Mouse (Mus musculus): ENCODE measurements around the gene Svs4. TPM values are rescaled to one million over a fixed set of nuclear protein-coding genes. Genes with fewer than 3 reads are reported as not detected.
"Not testable (repeated sequence)": the region's sequence is repeated elsewhere in the genome, so short reads cannot be mapped to it uniquely, and the experiment has no call there.

Gene Svs4
- not detected in 2 replicates for polyA plus RNA-seq (2012; ENCODE audit: insufficient read depth, insufficient read length, low replicate concordance, missing spikeins)

GRCm38 (mm10) chr2:164278359-164278758 lies at the start of gene Svs4:
TSS of gene Svs4 (minus strand) at chr2:164278459.
- Histone ChIP-seq H3K4me3 (ENCODE audit: insufficient read depth, low read depth, low read length) (no peak within 1 kb of the TSS), H3K27ac (ENCODE audit: insufficient read depth, low read depth, low read length) (no peak within 1 kb of the TSS), H3K4me1 (ENCODE audit: control insufficient read depth, insufficient read depth, low read length) (no peaks in the 10 kb centered on the region)
- TF ChIP-seq CTCF (IDR thresholded peaks at IDR 0.05; ENCODE audit: insufficient read depth, low read depth, low read length) (no peak), POLR2A (IDR thresholded peaks at IDR 0.05; ENCODE audit: insufficient read depth, low read depth, low read length) (no peak)
- 91% methylated on average over 4 of the region's 4 CpGs for WGBS

- Histone ChIP-seq H3K4me3 (ENCODE audit: insufficient read depth, low read depth, low read length) (no peak overlapping the region), H3K27ac (ENCODE audit: insufficient read depth, low read depth, low read length) (no peak overlapping the region), H3K4me1 (ENCODE audit: control insufficient read depth, insufficient read depth, low read length) (no peaks in the 10 kb centered on the region)
- 90% methylated on average over 6 of the region's 6 CpGs for WGBS
- no peak for TF ChIP-seq POLR2A (IDR thresholded peaks at IDR 0.05; ENCODE audit: insufficient read depth, low read depth, low read length)
- TF ChIP-seq CTCF (IDR thresholded peaks at IDR 0.05; ENCODE audit: insufficient read depth, low read depth, low read length), result no peak
Measured at GRCm38 (mm10) chr2:164320983-164321382, 42.7 kb upstream of the Svs4 start.

- H3K4me3 ChIP-seq (ENCODE audit: insufficient read depth, low read depth, low read length); H3K27ac ChIP-seq (ENCODE audit: insufficient read depth, low read depth, low read length); H3K4me1 ChIP-seq (ENCODE audit: control insufficient read depth, insufficient read depth, low read length): not testable (repeated sequence)
- 59% methylated on average over 1 of the region's 1 CpGs for whole genome bisulfite sequencing
Measured at GRCm38 (mm10) chr2:164316451-164316850, 38.2 kb upstream of the Svs4 start, which contains the start of gene Svs6. TSS of gene Svs6 (plus strand) at chr2:164316751.

GRCm38 (mm10) chr2:164315460-164315859 lies 37.2 kb upstream of the Svs4 start:
- not testable (repeated sequence) for H3K4me1 ChIP-seq (ENCODE audit: control insufficient read depth, insufficient read depth, low read length); H3K4me3 ChIP-seq (ENCODE audit: insufficient read depth, low read depth, low read length); H3K27ac ChIP-seq (ENCODE audit: insufficient read depth, low read depth, low read length)

GRCm38 (mm10) chr2:164312599-164312998 lies 34.3 kb upstream of the Svs4 start:
- Histone ChIP-seq H3K27ac (ENCODE audit: insufficient read depth, low read depth, low read length) (no peak overlapping the region), H3K4me3 (ENCODE audit: insufficient read depth, low read depth, low read length) (no peak overlapping the region), H3K4me1 (ENCODE audit: control insufficient read depth, insufficient read depth, low read length) (no peaks in the 10 kb centered on the region)
- WGBS, result 86% methylated on average over 5 of the region's 5 CpGs
- no peak for TF ChIP-seq POLR2A (IDR thresholded peaks at IDR 0.05; ENCODE audit: insufficient read depth, low read depth, low read length)
- no peak for TF ChIP-seq CTCF (IDR thresholded peaks at IDR 0.05; ENCODE audit: insufficient read depth, low read depth, low read length)

GRCm38 (mm10) chr2:164288968-164289367 lies 10.7 kb upstream of the Svs4 start, which contains the start of gene Svs3a:
TSS of gene Svs3a (plus strand) at chr2:164289268.
- H3K27ac ChIP-seq (ENCODE audit: insufficient read depth, low read depth, low read length); H3K4me1 ChIP-seq (ENCODE audit: control insufficient read depth, insufficient read depth, low read length); H3K4me3 ChIP-seq (ENCODE audit: insufficient read depth, low read depth, low read length): not testable (repeated sequence)
- 82% methylated on average over 1 of the region's 1 CpGs for WGBS

- not testable (repeated sequence) for H3K27ac ChIP-seq (ENCODE audit: insufficient read depth, low read depth, low read length); H3K4me1 ChIP-seq (ENCODE audit: control insufficient read depth, insufficient read depth, low read length); H3K4me3 ChIP-seq (ENCODE audit: insufficient read depth, low read depth, low read length)
- 82% methylated on average over 1 of the region's 1 CpGs for WGBS
Measured at GRCm38 (mm10) chr2:164256540-164256939, 21.7 kb downstream of the Svs4 start, which contains the start of gene Svs3b. TSS of gene Svs3b (minus strand) at chr2:164256640.

- no peak within 1 kb of the TSS for H3K27ac ChIP-seq (ENCODE audit: insufficient read depth, low read depth, low read length)
- TF ChIP-seq CTCF (IDR thresholded peaks at IDR 0.05; ENCODE audit: insufficient read depth, low read depth, low read length) (no peak), POLR2A (IDR thresholded peaks at IDR 0.05; ENCODE audit: insufficient read depth, low read depth, low read length) (no peak)
- 90% methylated on average over 3 of the region's 3 CpGs for WGBS
- no peaks in the 10 kb centered on the region for H3K4me1 ChIP-seq (ENCODE audit: control insufficient read depth, insufficient read depth, low read length)
- no peak within 1 kb of the TSS for H3K4me3 ChIP-seq (ENCODE audit: insufficient read depth, low read depth, low read length)
Measured at GRCm38 (mm10) chr2:164238366-164238765, 39.9 kb downstream of the Svs4 start, which contains the start of gene Svs2. TSS of gene Svs2 (minus strand) at chr2:164238466.

GRCm38 (mm10) chr2:164232671-164233070 lies 45.6 kb downstream of the Svs4 start:
- H3K27ac ChIP-seq (ENCODE audit: insufficient read depth, low read depth, low read length), result no peak overlapping the region
- no peak for TF ChIP-seq POLR2A (IDR thresholded peaks at IDR 0.05; ENCODE audit: insufficient read depth, low read depth, low read length)
- 92% methylated on average over 8 of the region's 8 CpGs for WGBS
- no peak overlapping the region for H3K4me3 ChIP-seq (ENCODE audit: insufficient read depth, low read depth, low read length)
- no peaks in the 10 kb centered on the region for H3K4me1 ChIP-seq (ENCODE audit: control insufficient read depth, insufficient read depth, low read length)

- H3K27ac ChIP-seq (ENCODE audit: insufficient read depth, low read depth, low read length), result no peak overlapping the region
- 70% methylated on average over 8 of the region's 8 CpGs for WGBS
- H3K4me3 ChIP-seq (ENCODE audit: insufficient read depth, low read depth, low read length), result no peak overlapping the region
- no peak for TF ChIP-seq POLR2A (IDR thresholded peaks at IDR 0.05; ENCODE audit: insufficient read depth, low read depth, low read length)
- TF ChIP-seq CTCF (IDR thresholded peaks at IDR 0.05; ENCODE audit: insufficient read depth, low read depth, low read length), result no peak
- no peaks in the 10 kb centered on the region for H3K4me1 ChIP-seq (ENCODE audit: control insufficient read depth, insufficient read depth, low read length)
Measured at GRCm38 (mm10) chr2:164228361-164229070, 49.7 kb downstream of the Svs4 start.

Other genes with a start within 250 kb of the Svs4 start
- 150 TPM in 1 of 2 replicates, not detected in the other for gene Stk4, start 208.1 kb downstream of the Svs4 start, polyA plus RNA-seq (2012; ENCODE audit: insufficient read depth, insufficient read length, low replicate concordance, missing spikeins)
- not detected in 2 replicates for gene Tomm34, start 207.3 kb downstream of the Svs4 start, polyA plus RNA-seq (2012; ENCODE audit: insufficient read depth, insufficient read length, low replicate concordance, missing spikeins)
- not detected in 2 replicates for gene Kcns1, start 107.3 kb downstream of the Svs4 start, polyA plus RNA-seq (2012; ENCODE audit: insufficient read depth, insufficient read length, low replicate concordance, missing spikeins)
- gene Wfdc5, start 95.7 kb downstream of the Svs4 start, polyA plus RNA-seq (2012; ENCODE audit: insufficient read depth, insufficient read length, low replicate concordance, missing spikeins), result not detected in 2 replicates
- gene Wfdc12, start 87.9 kb downstream of the Svs4 start, polyA plus RNA-seq (2012; ENCODE audit: insufficient read depth, insufficient read length, low replicate concordance, missing spikeins), result not detected in 2 replicates
- not detected in 2 replicates for gene Wfdc15a, start 78.3 kb downstream of the Svs4 start, polyA plus RNA-seq (2012; ENCODE audit: insufficient read depth, insufficient read length, low replicate concordance, missing spikeins)
- not detected in 2 replicates for gene Wfdc15b, start 56.8 kb downstream of the Svs4 start, polyA plus RNA-seq (2012; ENCODE audit: insufficient read depth, insufficient read length, low replicate concordance, missing spikeins)
- not detected in 2 replicates for gene Svs2, start 40.0 kb downstream of the Svs4 start, polyA plus RNA-seq (2012; ENCODE audit: insufficient read depth, insufficient read length, low replicate concordance, missing spikeins)
- not detected in 2 replicates for gene Svs3b, start 21.8 kb downstream of the Svs4 start, polyA plus RNA-seq (2012; ENCODE audit: insufficient read depth, insufficient read length, low replicate concordance, missing spikeins)
- gene Svs3a, start 10.8 kb upstream of the Svs4 start, polyA plus RNA-seq (2012; ENCODE audit: insufficient read depth, insufficient read length, low replicate concordance, missing spikeins), result not detected in 2 replicates
- gene Svs6, start 38.3 kb upstream of the Svs4 start, polyA plus RNA-seq (2012; ENCODE audit: insufficient read depth, insufficient read length, low replicate concordance, missing spikeins), result not detected in 2 replicates
- not detected in 2 replicates for gene Svs5, start 54.3 kb upstream of the Svs4 start, polyA plus RNA-seq (2012; ENCODE audit: insufficient read depth, insufficient read length, low replicate concordance, missing spikeins)
- not detected in 2 replicates for gene Slpi, start 110.6 kb upstream of the Svs4 start, polyA plus RNA-seq (2012; ENCODE audit: insufficient read depth, insufficient read length, low replicate concordance, missing spikeins)
- not detected in 2 replicates for gene Rbpjl, start 124.7 kb upstream of the Svs4 start, polyA plus RNA-seq (2012; ENCODE audit: insufficient read depth, insufficient read length, low replicate concordance, missing spikeins)
- not detected in 2 replicates for gene Matn4, start 126.7 kb upstream of the Svs4 start, polyA plus RNA-seq (2012; ENCODE audit: insufficient read depth, insufficient read length, low replicate concordance, missing spikeins)
- 124 TPM in 1 of 2 replicates, not detected in the other for gene Sdc4, start 165.4 kb upstream of the Svs4 start, polyA plus RNA-seq (2012; ENCODE audit: insufficient read depth, insufficient read length, low replicate concordance, missing spikeins)
- gene Sys1, start 178.5 kb upstream of the Svs4 start, polyA plus RNA-seq (2012; ENCODE audit: insufficient read depth, insufficient read length, low replicate concordance, missing spikeins), result not detected in 2 replicates
- not detected in 2 replicates for gene Gm20458, start 182.5 kb upstream of the Svs4 start, polyA plus RNA-seq (2012; ENCODE audit: insufficient read depth, insufficient read length, low replicate concordance, missing spikeins)
- gene Trp53tg5, start 195.3 kb upstream of the Svs4 start, polyA plus RNA-seq (2012; ENCODE audit: insufficient read depth, insufficient read length, low replicate concordance, missing spikeins), result not detected in 2 replicates
- gene Dbndd2, start 207.6 kb upstream of the Svs4 start, polyA plus RNA-seq (2012; ENCODE audit: insufficient read depth, insufficient read length, low replicate concordance, missing spikeins), result 84.6 TPM in 1 of 2 replicates, not detected in the other
- gene Pigt, start 219.1 kb upstream of the Svs4 start, polyA plus RNA-seq (2012; ENCODE audit: insufficient read depth, insufficient read length, low replicate concordance, missing spikeins), result not detected in 2 replicates

All from olfactory bulb, adult 2 months (tissue).